Mouse (Mus musculus) kidney, embryonic 14.5 days (tissue): ENCODE measurements around the gene Pigk. TPM values are rescaled to one million over a fixed set of nuclear protein-coding genes. Genes with fewer than 3 reads are reported as not detected.

Source experiments
- ATAC-seq: fragments of 200-750 bp; cut with Nextera tagmentation; 2 replicates; pipeline ENCODE4 v1.8.0; 2017; ENCODE audit warnings: moderate number of reproducible peaks, mild to moderate bottlenecking, moderate TSS enrichment, moderate library complexity; ENCODE audit not compliant: low FRiP score, low TSS enrichment
- H3K27ac ChIP-seq: fragments of 300-500 bp; sonication (generic); 2 replicates; pipeline ENCODE4 v1.5.1; 2014; ENCODE audit warnings: low read depth, mild to moderate bottlenecking, low read length, moderate library complexity, mixed read lengths
- H3K27me3 ChIP-seq: fragments of 300-500 bp; sonication (generic); 2 replicates; pipeline ENCODE4 v1.6.1; 2014; ENCODE audit warnings: mild to moderate bottlenecking, low read length; ENCODE audit not compliant: control insufficient read depth, insufficient read depth
- H3K36me3 ChIP-seq: fragments of 300-500 bp; sonication (generic); 2 replicates; pipeline ENCODE4 v1.6.1; 2014; ENCODE audit warnings: low read length, mixed read lengths; ENCODE audit not compliant: control insufficient read depth, insufficient read depth
- H3K4me1 ChIP-seq: fragments of 300-500 bp; sonication (generic); 2 replicates; pipeline ENCODE4 v1.6.1; 2014; ENCODE audit warnings: low read length, mixed read lengths; ENCODE audit not compliant: control insufficient read depth, insufficient read depth
- H3K4me2 ChIP-seq: fragments of 300-500 bp; sonication (generic); replicated peaks from 2 replicates; pipeline ENCODE4 v1.6.1; 2014; ENCODE audit warnings: low read depth, mild to moderate bottlenecking, low read length
- H3K4me3 ChIP-seq: fragments of 300-500 bp; sonication (generic); 2 replicates; pipeline ENCODE4 v1.5.1; 2014; ENCODE audit warnings: mild to moderate bottlenecking, low read length
- H3K9ac ChIP-seq: fragments of 300-500 bp; sonication (generic); 2 replicates; pipeline ENCODE4 v1.6.1; 2014; ENCODE audit warnings: low read depth, mild to moderate bottlenecking, low read length, moderate library complexity
- H3K9me3 ChIP-seq: fragments of 300-500 bp; sonication (generic); 2 replicates; pipeline ENCODE4 v1.6.1; 2016; ENCODE audit warnings: low read length; ENCODE audit not compliant: control insufficient read depth
- WGBS: fragments of 180-500 bp; shearing (Covaris S2); extraction: QIAGEN DNeasy Blood & Tissue Kit; methylation state at CpG from one replicate; pipeline ENCODE4 v1.1.7; 2014; 5-methylcytosine and 5-hydroxymethylcytosine counted together
- polyA plus RNA-seq: library from polyadenylated mRNA; unstranded; fragments of >200 nt; fragmentation: Nextera tagmentation; extraction: Ambion mirVana; gene quantifications from 2 replicates; pipeline ENCODE4 v1.2.1, GENCODE M21; 2014

Gene Pigk
- polyA plus RNA-seq, 1 experiment from 2014 or later, result 48.9 TPM

DNA sequence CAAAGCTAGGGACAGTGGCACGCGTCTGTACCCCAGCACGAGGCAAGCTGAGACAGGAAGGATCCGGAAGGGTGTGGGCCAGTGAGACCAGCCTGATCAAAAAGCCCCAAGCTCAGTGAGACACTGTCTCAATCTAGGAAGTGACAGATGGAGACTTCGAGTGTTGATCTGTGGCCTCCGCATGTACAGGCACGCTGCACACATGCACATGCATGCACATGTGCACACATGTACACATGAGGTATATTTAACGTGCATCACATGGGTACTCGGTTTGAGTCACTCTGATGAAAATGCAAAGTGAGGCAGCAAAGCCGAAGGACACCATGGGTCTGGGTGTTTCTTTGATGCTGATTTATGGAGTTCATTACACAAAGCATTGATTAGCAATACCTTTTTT is 191.1 kb downstream of the Pigk start:
- Histone ChIP-seq H3K27ac (no peak overlapping the region), H3K36me3 (no peaks in the 10 kb centered on the region), H3K4me1 (no peaks in the 10 kb centered on the region), H3K27me3 (no peaks in the 10 kb centered on the region), H3K4me2 (no peak overlapping the region), H3K9ac (no peak overlapping the region), H3K9me3 (no peaks in the 10 kb centered on the region), H3K4me3 (no peak overlapping the region)
- no peak for ATAC-seq
- WGBS, result 85% methylated on average over 10 of the region's 10 CpGs

DNA sequence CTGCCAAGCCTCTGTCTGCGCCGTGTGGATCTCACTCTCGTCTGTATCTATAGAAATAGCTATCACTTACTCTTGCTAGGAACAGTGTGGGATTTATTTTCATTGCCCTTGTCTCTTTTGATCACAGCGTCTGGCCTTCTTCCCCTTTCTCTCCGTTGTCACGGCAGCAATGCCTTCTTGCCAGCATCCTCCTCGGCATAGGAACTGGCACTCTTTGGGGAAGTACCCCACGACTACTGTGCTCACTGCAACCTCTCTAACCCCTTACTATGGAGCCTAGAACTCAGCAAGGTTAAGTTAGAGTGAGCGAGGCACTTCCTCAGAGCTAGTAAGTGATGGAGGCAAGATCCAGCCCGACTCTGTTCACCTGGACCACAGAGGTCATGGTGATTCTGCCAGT is 191.9 kb downstream of the Pigk start:
- H3K4me3 ChIP-seq, result no peak overlapping the region
- WGBS, result 42% methylated on average over 10 of the region's 10 CpGs
- ATAC-seq, result no peak
- no peaks in the 10 kb centered on the region for H3K27me3 ChIP-seq
- no peak overlapping the region for H3K4me2 ChIP-seq
- H3K36me3 ChIP-seq, result no peaks in the 10 kb centered on the region
- no peak overlapping the region for H3K9ac ChIP-seq
- H3K9me3 ChIP-seq, result no peaks in the 10 kb centered on the region
- H3K4me1 ChIP-seq, result no peaks in the 10 kb centered on the region
- no peak overlapping the region for H3K27ac ChIP-seq

DNA sequence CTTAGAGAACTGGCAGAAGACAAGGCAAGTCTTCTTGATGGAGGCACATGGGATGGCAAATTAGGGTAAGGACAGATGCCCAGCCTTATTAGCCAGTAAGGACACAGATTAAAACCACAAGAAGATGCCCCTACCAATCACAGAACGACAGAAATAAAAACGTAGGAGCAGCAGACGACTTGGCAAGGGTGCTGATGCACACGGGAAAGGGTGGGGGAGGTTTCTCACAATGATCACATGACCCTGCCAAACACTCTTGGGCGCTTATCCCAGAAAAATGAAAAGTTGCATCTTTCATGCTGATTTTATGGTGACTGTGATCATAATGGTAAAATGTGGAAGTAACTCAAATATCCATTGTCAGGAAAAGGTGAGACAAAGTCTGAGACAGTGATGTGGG is 193.2 kb downstream of the Pigk start:
- Histone ChIP-seq H3K4me3 (no peak overlapping the region), H3K9me3 (no peaks in the 10 kb centered on the region), H3K9ac (no peak overlapping the region), H3K27me3 (no peaks in the 10 kb centered on the region), H3K36me3 (no peaks in the 10 kb centered on the region), H3K27ac (no peak overlapping the region), H3K4me1 (no peaks in the 10 kb centered on the region), H3K4me2 (no peak overlapping the region)
- no peak for ATAC-seq
- 77% methylated on average over 5 of the region's 5 CpGs for WGBS

GRCm38 (mm10) chr3:152907683-152908082 is 193.8 kb downstream of the Pigk start:
- H3K4me3 ChIP-seq, result no peak overlapping the region
- 62% methylated on average over 5 of the region's 5 CpGs for WGBS
- no peaks in the 10 kb centered on the region for H3K36me3 ChIP-seq
- H3K9me3 ChIP-seq, result no peaks in the 10 kb centered on the region
- no peak overlapping the region for H3K27ac ChIP-seq
- H3K4me2 ChIP-seq, result no peak overlapping the region
- H3K27me3 ChIP-seq, result no peaks in the 10 kb centered on the region
- ATAC-seq, result no peak
- no peaks in the 10 kb centered on the region for H3K4me1 ChIP-seq
- no peak overlapping the region for H3K9ac ChIP-seq

DNA sequence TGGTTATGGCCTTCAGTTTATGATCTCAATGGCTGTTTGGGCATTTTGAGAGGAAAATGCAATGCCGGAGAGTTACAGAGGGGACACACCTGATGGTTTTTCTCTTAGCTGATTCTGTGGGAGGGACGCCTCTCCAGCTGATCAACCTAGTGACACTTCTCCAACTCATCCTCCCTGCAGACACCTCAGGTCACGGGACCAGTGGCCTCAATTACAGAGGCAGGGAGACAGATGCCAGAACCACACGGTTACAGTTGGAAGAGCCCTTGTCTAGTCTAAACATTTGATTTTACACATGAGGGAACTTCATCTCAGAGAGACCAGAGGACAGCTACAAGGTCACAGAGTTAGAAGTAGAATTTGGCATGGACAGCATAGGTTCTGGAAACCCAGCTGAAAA is 197.7 kb downstream of the Pigk start:
- WGBS, result 44% methylated on average over 4 of the region's 4 CpGs

DNA sequence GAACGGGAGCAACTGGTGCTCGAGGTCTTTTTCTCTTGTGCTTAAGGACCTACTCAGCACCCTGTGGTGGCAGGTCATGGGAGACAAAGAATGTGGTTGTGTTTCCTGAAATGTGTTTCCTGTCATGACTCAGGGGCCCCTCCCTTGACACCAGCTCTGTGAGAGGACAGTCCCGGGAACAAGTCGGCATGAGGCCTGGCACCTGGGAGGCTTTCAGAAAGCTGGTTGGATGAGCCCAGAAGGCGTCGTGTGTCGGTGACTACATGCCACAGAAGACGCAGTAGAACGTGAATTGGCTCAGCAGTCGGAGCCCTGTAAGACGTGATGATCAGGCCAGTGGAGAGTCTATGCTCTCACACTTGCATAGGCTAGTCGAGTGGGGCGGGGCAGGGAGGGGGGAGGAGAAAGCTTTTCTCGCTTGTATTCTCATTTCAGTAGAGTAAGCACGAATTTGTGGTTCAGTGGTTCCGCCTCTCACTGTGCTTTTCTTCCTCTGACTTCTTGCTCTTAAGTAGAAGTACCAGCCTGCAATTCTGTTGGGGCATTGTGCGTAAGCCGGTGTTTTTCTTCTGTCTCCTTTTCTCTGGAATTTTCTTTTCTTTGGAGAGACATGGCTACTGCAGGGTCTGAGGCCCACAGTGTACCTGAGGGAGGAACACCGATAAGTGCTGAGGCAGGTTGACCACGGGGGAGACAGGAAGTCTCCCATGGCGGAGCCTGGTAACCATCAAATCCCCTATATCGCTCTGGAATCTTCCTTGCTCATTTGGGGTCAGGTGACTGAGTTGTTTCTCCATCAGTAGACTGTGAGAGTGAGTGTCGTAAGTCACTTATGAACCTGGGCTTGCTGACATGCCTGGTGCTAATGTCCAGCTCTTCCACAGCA is 198.6 kb downstream of the Pigk start:
- H3K4me1 ChIP-seq, result no peaks in the 10 kb centered on the region
- H3K4me2 ChIP-seq, result no peak overlapping the region
- H3K4me3 ChIP-seq, result no peak overlapping the region
- H3K36me3 ChIP-seq, result no peaks in the 10 kb centered on the region
- 78% methylated on average over 23 of the region's 23 CpGs for WGBS
- H3K9me3 ChIP-seq, result no peaks in the 10 kb centered on the region
- ATAC-seq, result 0 out of 2 replicates have a peak, but pooled peaks have one; percentile 20
- H3K9ac ChIP-seq, result no peak overlapping the region
- no peaks in the 10 kb centered on the region for H3K27me3 ChIP-seq
- no peak overlapping the region for H3K27ac ChIP-seq

More for the DNA sequence above, 197.7 kb downstream of the Pigk start:
- peak; percentile 73; the same call in 1 of the 2 replicates for ATAC-seq
- Histone ChIP-seq H3K4me2 (no peak overlapping the region), H3K4me1 (no peaks in the 10 kb centered on the region), H3K4me3 (no peak overlapping the region), H3K9me3 (no peaks in the 10 kb centered on the region), H3K27ac (no peak overlapping the region), H3K36me3 (no peaks in the 10 kb centered on the region), H3K9ac (no peak overlapping the region), H3K27me3 (no peaks in the 10 kb centered on the region)

GRCm38 (mm10) chr3:152913150-152913549 is 199.2 kb downstream of the Pigk start:
- no peak overlapping the region for H3K9ac ChIP-seq
- no peak overlapping the region for H3K4me2 ChIP-seq
- no peak for ATAC-seq
- H3K36me3 ChIP-seq, result no peaks in the 10 kb centered on the region
- 92% methylated on average over 10 of the region's 10 CpGs for WGBS
- H3K4me1 ChIP-seq, result no peaks in the 10 kb centered on the region
- H3K27ac ChIP-seq, result no peak overlapping the region
- H3K4me3 ChIP-seq, result no peak overlapping the region
- H3K27me3 ChIP-seq, result no peaks in the 10 kb centered on the region
- no peaks in the 10 kb centered on the region for H3K9me3 ChIP-seq

DNA sequence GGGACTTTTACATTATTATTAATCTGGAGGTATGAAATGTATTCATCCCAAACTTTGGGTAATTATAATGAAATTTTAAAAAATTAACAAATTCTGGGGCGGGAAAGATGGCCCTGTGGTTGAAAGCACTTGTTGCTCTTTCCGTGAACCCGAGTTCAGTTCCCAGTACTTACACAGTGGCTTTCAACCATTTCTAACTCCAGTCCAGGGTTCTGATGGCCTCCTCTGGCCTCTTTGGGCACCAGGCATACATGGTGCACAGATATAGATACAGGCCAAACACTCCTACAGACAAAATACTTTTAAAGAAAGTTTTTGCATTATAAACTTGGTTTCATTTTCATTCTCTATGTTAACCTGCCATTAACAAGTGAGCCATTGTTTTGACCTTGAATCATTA is 199.7 kb downstream of the Pigk start:
- H3K4me1 ChIP-seq, result no peaks in the 10 kb centered on the region
- no peak overlapping the region for H3K9ac ChIP-seq
- no peaks in the 10 kb centered on the region for H3K36me3 ChIP-seq
- no peak overlapping the region for H3K4me3 ChIP-seq
- H3K9me3 ChIP-seq, result no peaks in the 10 kb centered on the region
- WGBS, result 92% methylated on average over 3 of the region's 3 CpGs
- H3K27ac ChIP-seq, result no peak overlapping the region
- H3K27me3 ChIP-seq, result no peaks in the 10 kb centered on the region
- no peak for ATAC-seq
- H3K4me2 ChIP-seq, result no peak overlapping the region

GRCm38 (mm10) chr3:152914376-152914775 is 200.5 kb downstream of the Pigk start:
- H3K27ac ChIP-seq, result no peak overlapping the region
- no peak for ATAC-seq
- no peak overlapping the region for H3K9ac ChIP-seq
- H3K9me3 ChIP-seq, result no peaks in the 10 kb centered on the region
- no peak overlapping the region for H3K4me3 ChIP-seq
- H3K4me2 ChIP-seq, result no peak overlapping the region
- H3K36me3 ChIP-seq, result no peaks in the 10 kb centered on the region
- no peaks in the 10 kb centered on the region for H3K4me1 ChIP-seq
- H3K27me3 ChIP-seq, result no peaks in the 10 kb centered on the region
- WGBS, result 81% methylated on average over 6 of the region's 6 CpGs
